Mouse (Mus musculus): ENCODE results near the gene Trmt2a.
A peak's percentile ranks its signal among the peaks of the same experiment; 100 is the strongest.
"Not testable (repeated sequence)": the region's sequence is repeated elsewhere in the genome, so short reads cannot be mapped to it uniquely, and the experiment has no call there.

Trmt2a gene

DNA sequence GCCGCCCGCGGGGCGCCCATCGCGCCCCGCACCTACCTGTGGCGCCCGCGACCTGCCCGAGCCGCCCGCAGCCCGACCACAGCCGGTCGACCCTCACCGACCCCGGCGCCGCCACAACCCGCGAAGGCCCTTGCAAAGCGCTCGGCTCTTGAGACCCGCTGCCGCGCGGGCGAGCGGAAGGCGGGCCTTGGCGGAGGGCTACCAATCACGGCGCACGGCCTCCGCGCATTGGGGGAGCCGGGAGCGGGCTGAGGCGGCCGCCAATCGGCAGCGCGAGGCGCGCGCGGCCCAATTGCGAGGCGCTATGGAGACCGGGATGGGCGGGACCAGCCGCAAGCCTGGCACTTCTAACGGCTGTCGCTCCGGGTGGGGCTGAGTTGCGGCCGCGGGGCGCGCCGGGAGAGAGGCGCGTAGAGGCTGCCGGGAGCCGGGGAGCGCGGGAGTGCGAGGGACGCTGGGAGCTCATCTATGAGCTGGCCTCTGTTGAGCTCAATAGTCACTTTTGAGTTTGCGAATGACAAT lies 40.6 kb downstream of the Trmt2a start, which contains the start of gene Dgcr8:
Gene Dgcr8, minus strand, starts transcription at position 180 of the 522 bp plus-strand sequence.
- DNase-seq (ENCODE audit: low spot score): peak; percentile 98

DNA sequence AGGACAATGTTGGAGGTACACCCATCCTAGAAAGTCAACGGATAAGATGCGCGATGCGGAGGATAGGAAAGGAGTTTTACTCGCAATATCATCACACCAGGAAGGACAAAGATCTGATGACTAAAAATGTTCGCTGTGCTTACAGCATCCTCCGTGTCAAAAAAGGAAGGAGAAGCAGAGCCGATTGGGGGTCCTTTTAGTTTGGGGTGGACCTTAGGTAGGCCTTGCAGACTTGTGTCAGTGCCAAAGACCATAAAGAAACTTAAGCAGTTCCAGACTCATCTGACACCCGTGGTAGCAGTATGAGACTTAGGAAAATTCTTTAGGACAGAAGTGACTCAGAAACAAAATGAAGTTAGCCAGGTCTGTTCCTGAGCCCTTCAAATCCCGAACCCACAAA lies 41.1 kb downstream of the Trmt2a start:
- not testable (repeated sequence) for DNase-seq (ENCODE audit: low spot score)
